Mouse (Mus musculus) forebrain, embryonic 10.5 days (tissue): Measurements from ENCODE around the gene Bcan. TPM values are rescaled to one million over a fixed set of nuclear protein-coding genes. Genes with fewer than 3 reads are reported as not detected.

Experiments
- DNase-seq: peaks from one replicate; pipeline ENCODE4 v3.0.0-alpha.2; 2017; ENCODE audit warnings: low spot score; ENCODE audit errors: extremely low spot score
- H3K27ac ChIP-seq: fragments of 300-500 bp; sonication (generic); 2 replicates; pipeline ENCODE4 v1.5.1; 2016; ENCODE audit warnings: mild to moderate bottlenecking
- H3K27me3 ChIP-seq: fragments of 300-500 bp; sonication (generic); 2 replicates; pipeline ENCODE4 v1.6.1; 2016; ENCODE audit warnings: mild to moderate bottlenecking; ENCODE audit not compliant: poor library complexity, severe bottlenecking
- H3K36me3 ChIP-seq: fragments of 300-500 bp; sonication (generic); replicated peaks from 2 replicates; pipeline ENCODE4 v1.6.1; 2016; ENCODE audit warnings: mild to moderate bottlenecking, moderate library complexity
- H3K4me1 ChIP-seq: fragments of 300-500 bp; sonication (generic); 2 replicates; pipeline ENCODE4 v1.6.1; 2016
- H3K4me3 ChIP-seq: fragments of 300-500 bp; sonication (generic); 2 replicates; pipeline ENCODE4 v1.5.1; 2016; ENCODE audit warnings: mild to moderate bottlenecking, moderate library complexity
- H3K9me3 ChIP-seq: fragments of 300-500 bp; sonication (generic); 2 replicates; pipeline ENCODE4 v1.6.1; 2016; ENCODE audit warnings: mild to moderate bottlenecking, moderate library complexity
- WGBS: fragments of 180-500 bp; shearing (Covaris S2); methylation state at CpG from one replicate; pipeline ENCODE4 v1.1.7; 2016; 5-methylcytosine and 5-hydroxymethylcytosine counted together
- polyA plus RNA-seq: library from polyadenylated mRNA; unstranded; fragments of >200 nt; fragmentation: Nextera tagmentation; extraction: Ambion mirVana; gene quantifications from 2 replicates; pipeline ENCODE4 v1.2.1, GENCODE M21; 2016

The Bcan gene
- polyA plus RNA-seq, 1 experiment from 2014 or later: 0.17 TPM

DNA sequence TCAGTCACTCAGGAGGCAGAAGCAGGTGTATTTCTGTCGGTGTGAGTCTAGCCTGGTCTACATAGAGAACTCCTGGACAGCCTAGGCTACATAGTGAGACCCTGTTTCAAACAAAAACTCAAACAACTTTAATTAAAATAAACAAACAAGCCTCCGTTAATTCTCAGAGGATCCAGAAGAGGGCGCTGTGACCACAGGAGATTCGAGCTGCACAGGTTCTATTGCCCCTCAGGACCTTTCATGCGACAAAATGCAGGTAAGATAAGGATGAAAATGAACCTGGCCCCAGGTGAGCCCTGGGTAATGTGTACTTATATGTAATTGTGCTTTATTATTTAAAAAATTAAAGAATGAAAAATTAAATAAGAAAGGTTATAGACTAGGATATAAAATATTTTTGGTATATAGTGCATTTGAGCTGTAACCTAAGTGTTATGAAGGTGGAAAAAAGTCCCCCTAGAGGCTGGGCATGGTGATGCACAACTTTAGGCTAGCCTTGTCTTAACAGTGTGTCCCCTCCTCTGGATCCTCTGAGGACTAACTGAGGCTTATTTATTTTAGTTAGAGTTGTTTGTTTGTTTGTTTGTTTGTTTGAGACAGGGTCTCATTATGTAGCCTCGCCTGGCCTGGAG is 10.7 kb upstream of the Bcan start:
- Histone ChIP-seq H3K27ac (no peak overlapping the region), H3K4me1 (no peaks in the 10 kb centered on the region), H3K4me3 (no peak overlapping the region), H3K36me3 (no peaks in the 10 kb centered on the region), H3K9me3 (peaks cover 7% of the 10 kb centered on the region; the same call in 1 of the 2 replicates), H3K27me3 (peaks cover 5% of the 10 kb centered on the region; the same call in 1 of the 2 replicates)
- WGBS: 11% methylated on average over 6 of the region's 6 CpGs
- DNase-seq: no peak

- H3K36me3 ChIP-seq: no peaks in the 10 kb centered on the region
- no peak overlapping the region for H3K27ac ChIP-seq
- no peak for DNase-seq
- peaks cover 46% of the 10 kb centered on the region for H3K27me3 ChIP-seq
- 80% methylated on average over 18 of the region's 18 CpGs for WGBS
- H3K4me3 ChIP-seq: no peak overlapping the region
- peaks cover 14% of the 10 kb centered on the region for H3K4me1 ChIP-seq
- peaks cover 8% of the 10 kb centered on the region; the same call in 1 of the 2 replicates for H3K9me3 ChIP-seq
These were observed 6.1 kb upstream of the Bcan start for GRCm38 (mm10) chr3:88005822-88006786.

GRCm38 (mm10) chr3:88002291-88002976 is 2.4 kb upstream of the Bcan start:
- H3K4me3 ChIP-seq: peak overlapping the region; percentile 11; the same call in 1 of the 2 replicates
- DNase-seq: peak; percentile 15
- no peaks in the 10 kb centered on the region for H3K36me3 ChIP-seq
- peaks cover 40% of the 10 kb centered on the region for H3K4me1 ChIP-seq
- 6% methylated on average over 17 of the region's 17 CpGs for WGBS
- peaks cover 82% of the 10 kb centered on the region for H3K27me3 ChIP-seq
- peaks cover 8% of the 10 kb centered on the region; the same call in 1 of the 2 replicates for H3K9me3 ChIP-seq
- no peak overlapping the region for H3K27ac ChIP-seq

GRCm38 (mm10) chr3:88000816-88001595 is 976 bp upstream of the Bcan start:
- peak overlapping the region; percentile 54 for H3K4me3 ChIP-seq
- WGBS: 12% methylated on average over 11 of the region's 11 CpGs
- peaks cover 97% of the 10 kb centered on the region for H3K27me3 ChIP-seq
- peaks cover 3% of the 10 kb centered on the region; the same call in 1 of the 2 replicates for H3K9me3 ChIP-seq
- H3K36me3 ChIP-seq: no peaks in the 10 kb centered on the region
- peaks cover 55% of the 10 kb centered on the region for H3K4me1 ChIP-seq
- DNase-seq: no peak
- H3K27ac ChIP-seq: no peak overlapping the region

DNA sequence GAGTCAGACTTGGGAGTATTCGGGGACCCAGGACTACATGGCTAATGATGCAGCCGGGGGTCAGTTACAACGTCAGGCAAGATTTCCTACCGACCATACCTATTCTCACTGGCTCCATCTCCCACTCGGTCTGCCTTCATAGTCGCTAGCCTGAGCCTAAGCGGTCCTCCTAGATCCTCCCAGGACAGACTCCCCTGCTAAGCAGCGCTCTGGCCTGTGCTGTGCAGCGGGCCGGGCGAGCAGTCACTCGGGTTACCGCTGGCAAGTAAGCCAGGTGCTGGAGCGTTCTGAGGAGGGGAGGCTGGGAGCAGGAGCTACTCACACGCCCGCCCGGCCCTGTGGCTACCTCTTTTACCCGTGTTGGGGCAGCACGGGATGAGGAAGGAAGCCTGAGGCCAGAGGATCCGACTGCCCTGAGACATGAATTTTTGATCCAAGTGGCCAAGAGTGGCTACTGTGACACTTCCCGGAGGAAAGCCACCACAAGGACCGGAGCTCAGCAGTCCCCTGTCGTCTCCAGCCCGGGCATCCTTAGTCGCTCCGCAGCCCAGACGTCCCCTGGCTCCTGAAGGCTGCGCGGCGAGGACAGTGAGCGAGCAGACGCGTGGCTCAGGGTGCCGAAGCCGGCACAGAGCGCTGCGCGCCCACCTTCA is 661 bp downstream of the Bcan start:
- under 1% methylated on average over 38 of the region's 38 CpGs for WGBS
- peaks cover 61% of the 10 kb centered on the region for H3K4me1 ChIP-seq
- peak overlapping the region; percentile 12; the same call in 1 of the 2 replicates for H3K27ac ChIP-seq
- H3K4me3 ChIP-seq: peak overlapping the region; percentile 54
- peaks cover 100% of the 10 kb centered on the region for H3K27me3 ChIP-seq
- H3K36me3 ChIP-seq: no peaks in the 10 kb centered on the region
- no peaks in the 10 kb centered on the region for H3K9me3 ChIP-seq
- DNase-seq: peak; percentile 33

GRCm38 (mm10) chr3:87998747-87999146 is 1.3 kb downstream of the Bcan start:
- Histone ChIP-seq H3K4me3 (no peak overlapping the region), H3K36me3 (no peaks in the 10 kb centered on the region), H3K27ac (no peak overlapping the region), H3K27me3 (peaks cover 100% of the 10 kb centered on the region), H3K4me1 (peaks cover 66% of the 10 kb centered on the region), H3K9me3 (no peaks in the 10 kb centered on the region)
- DNase-seq: peak; percentile 21
- WGBS: under 1% methylated on average over 7 of the region's 7 CpGs

GRCm38 (mm10) chr3:87996971-87997614 is 2.9 kb downstream of the Bcan start:
- Histone ChIP-seq H3K27ac (no peak overlapping the region), H3K4me1 (peaks cover 73% of the 10 kb centered on the region), H3K27me3 (peaks cover 100% of the 10 kb centered on the region), H3K36me3 (no peaks in the 10 kb centered on the region), H3K9me3 (no peaks in the 10 kb centered on the region), H3K4me3 (peak overlapping the region; percentile 51)
- peak; percentile 30 for DNase-seq
- WGBS: under 1% methylated on average over 49 of the region's 49 CpGs

- Histone ChIP-seq H3K4me3 (peak overlapping the region; percentile 51), H3K9me3 (no peaks in the 10 kb centered on the region), H3K36me3 (no peaks in the 10 kb centered on the region), H3K27ac (no peak overlapping the region), H3K27me3 (peaks cover 100% of the 10 kb centered on the region), H3K4me1 (peaks cover 66% of the 10 kb centered on the region)
- 2% methylated on average over 15 of the region's 15 CpGs for WGBS
- no peak for DNase-seq
These were observed 3.6 kb downstream of the Bcan start for GRCm38 (mm10) chr3:87996401-87996800.

DNA sequence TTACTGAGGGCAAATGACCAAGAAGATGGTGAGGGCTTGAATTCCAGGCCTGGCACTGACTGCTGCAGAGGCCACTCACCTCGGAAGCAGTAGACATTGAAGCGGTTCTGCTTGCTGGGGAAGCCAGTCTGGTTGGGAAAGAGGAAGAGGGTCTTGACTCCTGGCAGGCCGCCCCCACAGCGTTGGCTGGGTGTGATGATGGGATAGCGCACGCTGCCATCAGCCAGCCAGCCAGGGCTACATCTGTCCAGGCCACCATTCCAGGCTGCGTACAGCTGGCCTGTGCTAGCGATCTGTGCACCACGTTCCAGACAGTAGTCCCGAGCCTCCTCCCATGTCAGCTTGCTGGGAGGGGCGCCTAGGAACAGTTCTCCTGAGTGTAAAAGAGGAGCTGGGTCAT is 4.7 kb downstream of the Bcan start:
- Histone ChIP-seq H3K27me3 (peaks cover 100% of the 10 kb centered on the region), H3K4me1 (peaks cover 64% of the 10 kb centered on the region), H3K27ac (no peak overlapping the region), H3K36me3 (no peaks in the 10 kb centered on the region), H3K4me3 (no peak overlapping the region), H3K9me3 (no peaks in the 10 kb centered on the region)
- 26% methylated on average over 11 of the region's 11 CpGs for WGBS
- DNase-seq: no peak

DNA sequence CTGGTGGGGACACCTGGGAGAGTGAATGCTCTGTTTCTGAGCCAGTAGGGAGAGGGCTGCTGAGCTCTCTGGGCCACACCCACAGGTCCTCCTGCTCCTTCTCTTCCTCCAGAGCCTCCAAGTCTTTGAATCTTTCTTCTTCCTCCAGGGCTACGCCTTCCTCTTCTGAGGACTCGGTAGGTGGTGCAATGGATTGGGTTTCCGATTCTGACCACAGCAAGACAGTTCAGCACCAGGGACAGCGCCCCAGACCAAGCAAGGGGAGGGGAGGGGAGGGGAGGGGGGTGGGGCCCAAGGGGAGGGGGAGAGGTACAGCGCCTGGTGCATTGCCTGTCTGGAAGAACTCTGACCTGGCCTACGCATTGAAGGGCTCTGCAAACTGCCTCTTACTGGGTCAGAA is 6.6 kb downstream of the Bcan start:
- H3K4me1 ChIP-seq: peaks cover 57% of the 10 kb centered on the region
- H3K27me3 ChIP-seq: peaks cover 100% of the 10 kb centered on the region
- 0% methylated on average over 6 of the region's 6 CpGs for WGBS
- no peak overlapping the region for H3K27ac ChIP-seq
- no peaks in the 10 kb centered on the region for H3K9me3 ChIP-seq
- H3K36me3 ChIP-seq: no peaks in the 10 kb centered on the region
- H3K4me3 ChIP-seq: no peak overlapping the region
- DNase-seq: peak; percentile 65

DNA sequence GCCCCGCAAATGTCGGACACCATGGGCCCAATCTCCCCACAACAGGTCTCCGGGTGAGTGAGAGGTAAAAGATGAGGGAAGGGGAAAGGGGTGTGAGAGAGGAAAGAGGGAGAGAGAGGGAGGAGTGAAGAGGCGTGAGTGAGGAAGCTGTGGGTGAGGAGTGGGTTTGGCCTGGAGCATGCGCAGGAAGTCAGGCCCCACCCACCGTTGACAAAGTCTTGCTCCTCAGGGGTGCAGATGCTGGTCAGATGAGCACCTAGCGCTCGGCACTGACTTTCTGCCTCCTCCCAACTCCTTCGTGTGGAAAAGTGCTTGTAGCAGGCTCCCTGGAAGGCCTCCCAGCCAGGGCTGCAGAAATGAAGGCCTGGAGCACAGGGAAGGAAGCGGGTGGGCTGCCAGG is 10.1 kb downstream of the Bcan start:
- Histone ChIP-seq H3K4me1 (peaks cover 68% of the 10 kb centered on the region), H3K4me3 (no peak overlapping the region), H3K36me3 (no peaks in the 10 kb centered on the region), H3K9me3 (no peaks in the 10 kb centered on the region), H3K27me3 (peaks cover 80% of the 10 kb centered on the region), H3K27ac (no peak overlapping the region)
- 35% methylated on average over 10 of the region's 10 CpGs for WGBS
- DNase-seq: no peak
